Comparison of ENCODE assay signal across 35 mouse cellular contexts in genomic region chr17:32478727-32479126, GRCm38 (mm10). TPM values are rescaled to one million over a fixed set of nuclear protein-coding genes. Genes with fewer than 3 reads are reported as not detected.
"Had no signal": no experiment of that assay in that cellular context is flagged by ENCODE, and none has a peak within 500 bp of the region (broad histone marks: within the 10 kb centered on the region; RNA-seq: fewer than 3 reads in every experiment).

No protein-coding gene starts in this region.

- H3K27ac ChIP-seq: heart, embryonic 10.5 days; hindbrain, embryonic 12.5 days; hindbrain, embryonic 14.5 days; kidney, embryonic 15.5 days; kidney, postnatal 0 days; limb, embryonic 10.5 days; limb, embryonic 12.5 days; liver, embryonic 13.5 days had no signal

- ATAC-seq: hindbrain, embryonic 16.5 days; intestine, embryonic 16.5 days had no signal

- H3K36me3 ChIP-seq: heart, embryonic 10.5 days; heart, embryonic 12.5 days; hindbrain, embryonic 12.5 days; kidney, embryonic 15.5 days; limb, embryonic 10.5 days; limb, embryonic 12.5 days; liver, embryonic 13.5 days had no signal

- DNase-seq: gastrocnemius, postnatal 14 days; gastrocnemius, postnatal 36 days; heart, adult 18-20 months; heart, postnatal 10 days; heart, postnatal 4 days; kidney, adult 11 months; kidney, adult 2 months; kidney, adult 9 months; kidney, postnatal 14 days; kidney, postnatal 36 days; layer of hippocampus, adult 9-11 months; layer of hippocampus, postnatal 36 days; liver; liver, embryonic 13.5 days had no signal

- H3K4me1 ChIP-seq: heart, embryonic 12.5 days had no signal

- H3K4me3 ChIP-seq: heart, embryonic 10.5 days; heart, embryonic 12.5 days; hindbrain, embryonic 12.5 days; kidney, embryonic 15.5 days; limb, embryonic 10.5 days; limb, embryonic 12.5 days; liver, embryonic 13.5 days had no signal

- H3K9me3 ChIP-seq: heart, embryonic 10.5 days; heart, embryonic 12.5 days; hindbrain, embryonic 12.5 days; kidney, embryonic 15.5 days; limb, embryonic 10.5 days; limb, embryonic 12.5 days; liver, embryonic 13.5 days had no signal

RNA-seq across cellular contexts. Expression of gene Cyp4f39, which starts 26.2 kb away (rescaled TPM):
- total RNA-seq: heart, adult 18-20 months; layer of hippocampus, adult 8-10 months; layer of hippocampus, postnatal 14 days; layer of hippocampus, postnatal 36 days; left cerebral cortex, adult 18-20 months; left cerebral cortex, adult 8-10 months; left cerebral cortex, postnatal 25 days had no signal
- polyA plus RNA-seq: heart, embryonic 10.5 days; limb, embryonic 10.5 days; limb, embryonic 12.5 days had no signal

RNA-seq across cellular contexts. Expression of gene Pglyrp2, which starts 54.8 kb away (rescaled TPM):
- total RNA-seq: gastrocnemius, adult 18-20 months; gastrocnemius, adult 8-10 months; gastrocnemius, postnatal 14 days; heart, adult 8-10 months; heart, postnatal 4 days; layer of hippocampus, adult 18-20 months; layer of hippocampus, adult 8-10 months; layer of hippocampus, postnatal 14 days; layer of hippocampus, postnatal 36 days; left cerebral cortex, adult 18-20 months; left cerebral cortex, adult 8-10 months; left cerebral cortex, postnatal 10 days; left cerebral cortex, postnatal 25 days had no signal
- polyA plus RNA-seq: heart, embryonic 12.5 days; heart, embryonic 14.5 days; hindbrain, embryonic 14.5 days; hindbrain, embryonic 16.5 days; kidney, embryonic 15.5 days; kidney, postnatal 0 days; limb, embryonic 10.5 days; limb, embryonic 12.5 days had no signal
